In genomic region chr10:28027791-28028190, GRCm38 (mm10) we compare ENCODE assay signal across 10 mouse cellular contexts.
"Had no signal": no experiment of that assay in that cellular context is flagged by ENCODE, and none has a peak within 500 bp of the region (broad histone marks: within the 10 kb centered on the region; RNA-seq: fewer than 3 reads in every experiment).

No protein-coding gene starts in this region.

- DNase-seq: kidney, adult 2 months; kidney, postnatal 25 days; layer of hippocampus, adult 9-11 months; liver, embryonic 13.5 days; lung, adult 2 months; lung, postnatal 14 days; lung, postnatal 4 days; midbrain, embryonic 14.5 days; thymus, adult 18-20 months; thymus, postnatal 4 days had no signal
